Mouse (Mus musculus) megakaryocyte, embryonic 14.5 days (primary cell): ENCODE measurements around the gene Hspa2. TPM values are rescaled to one million over a fixed set of nuclear protein-coding genes. Genes with fewer than 3 reads are reported as not detected.

ENCODE experiments used
- H3K27me3 ChIP-seq: replicated peaks from 2 replicates; pipeline ENCODE3; 2012; ENCODE audit warnings: inconsistent platforms
- H3K36me3 ChIP-seq: replicated peaks from 2 replicates; pipeline ENCODE3; 2012; ENCODE audit warnings: low read length, inconsistent platforms, mixed read lengths
- H3K4me1 ChIP-seq: 2 replicates; pipeline ENCODE4 v1.6.1; 2012; ENCODE audit warnings: inconsistent platforms
- H3K4me3 ChIP-seq: replicated peaks from 2 replicates; pipeline ENCODE3; 2012; ENCODE audit warnings: moderate library complexity, mild to moderate bottlenecking, inconsistent platforms
- H3K9me3 ChIP-seq: 2 replicates; pipeline ENCODE4 v1.6.1; 2012; ENCODE audit warnings: inconsistent platforms
- FLI1 ChIP-seq: IDR thresholded peaks from 2 replicates; pipeline ENCODE4 v1.6.1; 2012; ENCODE audit warnings: low read length, inconsistent platforms, mixed read lengths
- GATA1 ChIP-seq: IDR thresholded peaks from 3 replicates; pipeline ENCODE4 v1.6.1; 2012; ENCODE audit warnings: mixed read lengths, low read length, inconsistent platforms, borderline replicate concordance
- polyA plus RNA-seq: library from polyadenylated mRNA; stranded (reverse); fragments of >175 nt; gene quantifications from 2 replicates; pipeline ENCODE4 v1.2.3, GENCODE M21; 2012; ENCODE audit warnings: low replicate concordance; ENCODE audit not compliant: insufficient read depth

Hspa2 gene
- 2.9 and 5.8 TPM in 2 replicates for polyA plus RNA-seq

DNA sequence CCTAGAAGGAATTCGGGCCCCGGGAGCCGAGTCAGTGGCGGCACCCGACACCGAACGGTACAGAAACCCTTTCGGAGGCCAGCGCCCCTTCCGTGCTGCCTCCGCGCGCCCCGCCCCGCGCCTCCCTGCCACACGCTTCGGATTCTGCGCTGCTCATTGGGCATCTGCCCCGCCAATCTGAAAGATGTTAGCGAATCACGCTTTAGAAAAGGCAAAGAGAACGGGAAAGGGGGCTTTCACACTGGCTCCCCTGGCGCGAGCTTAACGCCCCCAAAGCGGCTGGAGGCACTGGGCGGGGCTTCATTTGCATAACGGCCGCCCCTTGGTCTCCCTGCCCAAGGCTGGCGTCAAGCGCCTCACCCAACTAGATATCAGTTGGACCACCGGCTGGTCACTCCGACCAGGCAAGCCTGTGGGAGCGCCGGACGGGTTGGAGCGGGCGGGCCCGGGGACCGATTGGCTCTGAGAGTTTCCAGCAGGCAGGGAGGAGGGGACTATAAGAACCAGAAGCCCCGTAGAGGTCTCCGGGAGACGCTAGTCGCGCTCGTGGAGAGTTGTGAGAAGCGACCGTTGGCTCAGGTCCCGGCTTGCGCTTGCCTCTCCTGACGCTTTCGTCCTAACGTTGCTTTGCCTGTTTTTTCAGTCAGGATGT lies at the start of gene Hspa2:
TSS of gene Hspa2 (plus strand) at position 291 of the 652 bp plus-strand sequence.
- TF ChIP-seq FLI1 (no peak), GATA1 (no peak)
- peaks cover 26% of the 10 kb centered on the region for H3K4me1 ChIP-seq
- peaks cover 17% of the 10 kb centered on the region for H3K9me3 ChIP-seq
- H3K4me3 ChIP-seq: peak within 1 kb of the TSS; percentile 96
- H3K36me3 ChIP-seq: peaks cover 6% of the 10 kb centered on the region
- H3K27me3 ChIP-seq: peaks cover 26% of the 10 kb centered on the region

DNA sequence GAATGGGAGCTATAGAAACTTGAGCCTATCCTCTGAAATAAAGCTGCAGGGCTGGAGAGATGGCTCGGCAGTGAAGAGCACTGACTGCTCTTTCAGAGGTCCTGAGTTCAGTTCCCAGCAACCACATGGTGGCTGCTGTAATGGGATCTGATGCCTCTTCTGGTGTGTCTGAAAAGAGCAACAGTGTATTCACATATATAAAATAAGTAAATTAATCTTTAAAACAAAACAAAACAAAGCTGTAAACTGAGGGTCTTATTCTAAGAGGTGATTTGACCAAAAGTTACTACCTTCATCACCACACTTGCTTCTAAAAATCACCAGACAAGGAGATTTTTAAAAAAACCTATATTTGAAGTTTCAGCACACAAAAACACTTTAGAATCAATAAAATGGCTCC lies 43.1 kb upstream of the Hspa2 start:
- H3K36me3 ChIP-seq: peaks cover 24% of the 10 kb centered on the region
- H3K4me3 ChIP-seq: no peak overlapping the region
- TF ChIP-seq GATA1 (no peak), FLI1 (no peak)
- H3K9me3 ChIP-seq: no peaks in the 10 kb centered on the region; the same call in 1 of the 2 replicates
- peaks cover 75% of the 10 kb centered on the region for H3K4me1 ChIP-seq
- no peaks in the 10 kb centered on the region for H3K27me3 ChIP-seq

DNA sequence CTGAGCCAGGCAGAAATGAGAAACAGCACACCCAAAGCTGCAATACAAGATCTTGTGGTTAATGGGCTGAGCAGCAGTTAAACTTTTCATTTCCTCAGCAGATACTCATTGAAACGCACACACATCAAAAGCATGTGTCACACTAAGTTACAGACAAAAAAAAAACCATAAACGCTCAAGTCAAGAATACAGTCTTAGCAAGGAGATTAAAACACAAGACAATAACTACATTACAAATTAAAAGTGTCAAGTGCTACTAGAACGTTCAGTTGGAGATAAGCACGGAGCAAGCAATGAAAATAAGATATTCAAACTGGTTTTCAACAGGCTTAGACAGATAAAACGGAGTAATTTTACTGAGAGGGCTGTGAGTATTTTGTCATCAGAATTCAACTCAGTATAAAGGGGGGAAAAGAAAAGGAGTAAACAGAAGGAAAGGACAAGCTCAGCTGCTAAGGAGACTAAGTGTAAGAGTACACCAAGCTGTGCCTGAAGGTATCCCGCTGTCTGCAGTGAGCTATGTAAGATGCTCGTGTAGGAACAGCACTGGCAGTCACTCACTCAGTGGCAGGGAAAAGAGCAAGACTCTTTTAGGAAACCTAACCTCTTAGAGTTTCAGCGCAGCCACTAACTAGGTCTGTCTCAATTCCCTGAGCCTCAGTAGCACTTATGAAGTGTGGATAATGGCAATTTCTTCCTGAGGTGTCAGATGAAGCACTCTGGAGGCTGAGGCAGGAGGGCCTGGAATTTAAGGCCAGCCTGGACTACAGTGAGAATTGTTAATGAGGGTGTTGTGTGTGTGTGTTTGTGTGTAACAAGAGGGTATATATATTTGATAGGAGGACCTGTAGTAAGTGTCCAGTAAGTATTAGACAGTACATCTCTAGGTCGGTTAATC lies 42.3 kb upstream of the Hspa2 start:
- Histone ChIP-seq H3K36me3 (peaks cover 21% of the 10 kb centered on the region), H3K4me3 (peak overlapping the region; percentile 88), H3K27me3 (no peaks in the 10 kb centered on the region), H3K4me1 (peaks cover 82% of the 10 kb centered on the region), H3K9me3 (no peaks in the 10 kb centered on the region; the same call in 1 of the 2 replicates)
- TF ChIP-seq FLI1 (no peak), GATA1 (no peak)

DNA sequence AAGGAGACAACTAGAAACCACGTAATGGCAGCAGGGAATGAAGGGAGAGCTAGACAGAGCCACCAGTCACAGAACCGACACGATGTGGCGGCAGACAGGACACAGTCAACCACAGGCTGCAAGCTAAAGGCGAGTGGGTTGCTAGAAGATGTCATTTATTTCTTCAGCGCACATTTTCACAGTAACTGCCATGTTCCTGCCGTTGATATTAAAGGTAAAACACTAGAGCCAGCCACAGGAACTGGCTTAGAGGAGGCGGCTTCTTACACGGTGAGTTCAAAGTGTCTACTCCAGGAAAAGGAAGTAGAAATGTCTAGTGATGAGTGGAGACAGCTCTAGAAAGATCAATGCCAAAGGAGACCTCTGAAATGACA lies 41.7 kb upstream of the Hspa2 start:
- TF ChIP-seq FLI1 (no peak), GATA1 (no peak)
- H3K27me3 ChIP-seq: no peaks in the 10 kb centered on the region
- no peaks in the 10 kb centered on the region; the same call in 1 of the 2 replicates for H3K9me3 ChIP-seq
- peaks cover 16% of the 10 kb centered on the region for H3K36me3 ChIP-seq
- peak overlapping the region; percentile 88 for H3K4me3 ChIP-seq
- peaks cover 84% of the 10 kb centered on the region for H3K4me1 ChIP-seq

DNA sequence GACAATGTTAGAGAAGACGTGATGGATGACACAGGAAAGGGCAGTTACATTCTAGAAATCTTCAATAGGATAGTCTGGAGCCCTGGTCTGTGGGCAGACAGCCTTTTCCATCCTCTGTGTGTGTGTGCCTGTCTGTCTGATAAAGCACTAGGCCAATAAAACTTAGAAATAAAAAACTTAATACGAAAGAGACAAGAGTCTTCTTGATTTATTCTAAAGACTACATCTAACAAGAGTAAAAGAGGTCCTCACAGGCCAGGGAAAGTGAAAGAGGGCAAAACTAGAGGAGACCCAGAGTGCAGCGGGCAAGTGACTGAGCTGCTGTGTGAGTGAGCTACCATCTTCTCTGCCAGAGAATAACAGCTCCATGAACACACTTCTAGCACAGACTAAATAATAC lies 37.7 kb upstream of the Hspa2 start:
- H3K9me3 ChIP-seq: no peaks in the 10 kb centered on the region
- H3K36me3 ChIP-seq: peaks cover 6% of the 10 kb centered on the region
- H3K4me1 ChIP-seq: peaks cover 73% of the 10 kb centered on the region
- no peaks in the 10 kb centered on the region for H3K27me3 ChIP-seq
- TF ChIP-seq FLI1: no peak
- TF ChIP-seq GATA1: no peak
- H3K4me3 ChIP-seq: peak overlapping the region; percentile 83

DNA sequence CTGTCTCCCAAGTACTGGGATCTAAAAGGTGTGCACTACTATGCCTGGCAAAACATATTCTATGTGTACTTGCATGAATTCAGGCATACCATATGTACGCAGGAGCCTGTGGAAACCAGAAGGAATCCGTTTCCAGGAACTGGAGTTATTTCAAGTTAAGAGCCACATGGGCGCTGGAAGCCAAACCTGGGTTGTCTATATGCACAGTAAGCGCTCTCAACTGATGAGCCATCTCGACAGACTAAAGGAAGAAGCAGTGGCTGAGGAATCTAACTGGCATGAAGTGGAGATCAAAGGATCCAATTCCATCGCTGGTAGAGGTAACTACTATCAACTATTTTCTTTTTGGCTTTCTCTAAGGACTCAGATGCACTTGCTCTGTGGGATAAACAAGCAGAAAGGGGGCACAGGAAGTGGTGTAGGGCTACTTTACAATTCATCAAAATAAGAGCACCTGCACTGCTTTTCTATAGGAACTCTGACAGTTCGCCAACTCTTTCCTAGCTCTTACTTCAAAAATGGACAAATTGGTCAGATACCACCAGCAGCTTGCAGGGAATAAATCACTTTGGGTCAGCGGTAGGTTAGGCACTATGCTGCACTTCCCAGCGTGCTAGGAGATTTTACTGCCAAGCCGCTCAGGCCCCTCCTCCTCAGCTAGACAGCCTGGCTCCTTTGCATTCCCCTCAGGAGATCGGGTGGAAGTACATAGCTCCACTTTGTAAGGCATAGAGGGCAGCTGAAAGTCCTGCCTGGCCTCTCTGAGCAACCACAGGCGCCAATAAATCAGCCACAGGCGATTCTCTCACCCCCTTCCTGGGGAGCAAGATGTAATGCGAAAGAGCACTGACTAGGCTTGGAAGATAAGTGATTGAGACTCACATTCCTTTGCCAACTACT lies 36.6 kb upstream of the Hspa2 start:
- TF ChIP-seq GATA1 (no peak), FLI1 (no peak)
- H3K36me3 ChIP-seq: peaks cover 6% of the 10 kb centered on the region
- H3K9me3 ChIP-seq: no peaks in the 10 kb centered on the region
- H3K4me3 ChIP-seq: peak overlapping the region; percentile 97
- no peaks in the 10 kb centered on the region for H3K27me3 ChIP-seq
- H3K4me1 ChIP-seq: peaks cover 68% of the 10 kb centered on the region

DNA sequence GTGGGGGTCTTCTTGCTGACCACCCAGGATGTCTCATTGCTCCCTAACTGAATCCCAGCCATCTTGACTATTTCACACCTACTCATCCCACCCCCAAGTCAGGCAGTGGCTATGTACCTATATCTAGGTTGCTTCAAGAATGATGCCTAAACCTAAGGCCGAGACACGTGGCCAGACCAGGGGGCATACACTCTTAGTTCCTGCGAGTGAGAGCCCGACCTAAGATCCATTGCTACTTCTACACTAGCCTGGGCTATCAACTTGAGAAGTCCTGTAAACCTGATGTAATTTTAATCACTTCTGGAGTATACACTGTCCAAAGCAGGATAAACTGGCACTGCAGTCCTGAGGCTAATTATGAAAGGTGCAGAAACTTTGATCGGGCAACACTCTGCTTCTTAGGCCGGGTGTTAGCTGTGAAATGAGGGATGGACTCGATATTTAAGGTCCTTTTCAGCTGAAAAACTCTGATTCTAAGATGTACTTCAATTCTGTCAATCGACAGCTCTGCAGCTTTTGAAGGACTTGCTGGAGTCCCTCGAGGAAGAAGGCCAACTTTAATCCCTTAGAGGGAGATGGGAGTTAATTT lies 35.7 kb upstream of the Hspa2 start:
- Histone ChIP-seq H3K9me3 (no peaks in the 10 kb centered on the region), H3K4me1 (peaks cover 67% of the 10 kb centered on the region), H3K27me3 (no peaks in the 10 kb centered on the region), H3K4me3 (peak overlapping the region; percentile 97), H3K36me3 (peaks cover 6% of the 10 kb centered on the region)
- TF ChIP-seq GATA1 (no peak), FLI1 (no peak)

DNA sequence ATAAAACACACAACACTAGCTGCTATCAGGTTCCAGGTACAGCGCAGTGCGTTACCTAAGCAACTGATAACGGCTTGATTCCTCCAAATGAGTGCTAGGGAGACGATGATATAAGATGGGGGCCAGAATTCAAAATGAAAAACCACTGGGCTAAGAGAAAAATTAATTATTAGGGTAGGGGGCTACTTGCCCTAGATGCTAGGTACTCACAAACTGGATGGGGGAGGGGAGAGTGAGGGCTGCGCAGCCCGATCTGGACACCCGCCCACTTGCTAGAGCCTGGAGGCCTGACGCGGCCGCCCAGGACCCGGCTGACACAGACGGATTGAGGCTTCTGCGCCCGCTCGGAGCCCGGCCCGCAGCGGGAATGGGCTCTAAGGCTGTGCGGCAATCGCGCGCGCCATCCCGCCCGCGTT lies 35.2 kb upstream of the Hspa2 start:
- TF ChIP-seq GATA1 (no peak), FLI1 (no peak)
- no peaks in the 10 kb centered on the region for H3K27me3 ChIP-seq
- peaks cover 66% of the 10 kb centered on the region for H3K4me1 ChIP-seq
- H3K4me3 ChIP-seq: peak overlapping the region; percentile 97
- peaks cover 6% of the 10 kb centered on the region for H3K36me3 ChIP-seq
- H3K9me3 ChIP-seq: no peaks in the 10 kb centered on the region
